Mouse (Mus musculus): Measurements from ENCODE around the gene Cd24a. TPM values are rescaled to one million over a fixed set of nuclear protein-coding genes. Genes with fewer than 3 reads are reported as not detected.

Cd24a gene
- polyA plus RNA-seq, 1 experiment, result 39.5 TPM

GRCm38 (mm10) chr10:43588470-43589177, 10.5 kb downstream of the Cd24a start:
- Histone ChIP-seq H3K4me1 (ENCODE audit: control insufficient read depth, insufficient read depth, low read length) (no peaks in the 10 kb centered on the region), H3K27me3 (ENCODE audit: control insufficient read depth, insufficient read depth, low read length) (no peaks in the 10 kb centered on the region), H3K27ac (ENCODE audit: insufficient read depth, low read length) (no peak overlapping the region), H3K4me3 (replicated peaks; ENCODE audit: insufficient read depth, low read depth, low read length) (no peak overlapping the region)
- DNase-seq, result no peak
- WGBS, result 76% methylated on average over 8 of the region's 8 CpGs
- TF ChIP-seq CTCF (IDR thresholded peaks at IDR 0.05; ENCODE audit: borderline replicate concordance, insufficient read depth, low read depth, low read length), result no peak
- TF ChIP-seq POLR2A (IDR thresholded peaks at IDR 0.05; ENCODE audit: borderline replicate concordance, insufficient read depth, low read length), result no peak

GRCm38 (mm10) chr10:43591477-43591876, 13.4 kb downstream of the Cd24a start:
- no peaks in the 10 kb centered on the region for H3K4me1 ChIP-seq (ENCODE audit: control insufficient read depth, insufficient read depth, low read length)
- TF ChIP-seq CTCF (IDR thresholded peaks at IDR 0.05; ENCODE audit: borderline replicate concordance, insufficient read depth, low read depth, low read length) (no peak), POLR2A (IDR thresholded peaks at IDR 0.05; ENCODE audit: borderline replicate concordance, insufficient read depth, low read length) (no peak)
- no peak overlapping the region for H3K27ac ChIP-seq (ENCODE audit: insufficient read depth, low read length)
- 80% methylated on average over 10 of the region's 10 CpGs for WGBS
- H3K4me3 ChIP-seq (replicated peaks; ENCODE audit: insufficient read depth, low read depth, low read length), result no peak overlapping the region
- H3K27me3 ChIP-seq (ENCODE audit: control insufficient read depth, insufficient read depth, low read length), result no peaks in the 10 kb centered on the region
- no peak for DNase-seq

- TF ChIP-seq CTCF (IDR thresholded peaks at IDR 0.05; ENCODE audit: borderline replicate concordance, insufficient read depth, low read depth, low read length) (no peak), POLR2A (IDR thresholded peaks at IDR 0.05; ENCODE audit: borderline replicate concordance, insufficient read depth, low read length) (no peak)
These were observed 15.1 kb downstream of the Cd24a start for GRCm38 (mm10) chr10:43593182-43593581.

GRCm38 (mm10) chr10:43594187-43594586, 16.1 kb downstream of the Cd24a start:
- WGBS, result 81% methylated on average over 2 of the region's 2 CpGs
- Histone ChIP-seq H3K4me1 (ENCODE audit: control insufficient read depth, insufficient read depth, low read length) (no peaks in the 10 kb centered on the region), H3K4me3 (replicated peaks; ENCODE audit: insufficient read depth, low read depth, low read length) (no peak overlapping the region), H3K27me3 (ENCODE audit: control insufficient read depth, insufficient read depth, low read length) (no peaks in the 10 kb centered on the region), H3K27ac (ENCODE audit: insufficient read depth, low read length) (no peak overlapping the region)
- no peak for DNase-seq
- no peak for TF ChIP-seq POLR2A (IDR thresholded peaks at IDR 0.05; ENCODE audit: borderline replicate concordance, insufficient read depth, low read length)
- no peak for TF ChIP-seq CTCF (IDR thresholded peaks at IDR 0.05; ENCODE audit: borderline replicate concordance, insufficient read depth, low read depth, low read length)

More at GRCm38 (mm10) chr10:43593182-43593581, 15.1 kb downstream of the Cd24a start:
- no peak overlapping the region for H3K4me3 ChIP-seq (replicated peaks; ENCODE audit: insufficient read depth, low read depth, low read length)
- 85% methylated on average over 5 of the region's 5 CpGs for WGBS
- no peak for DNase-seq
- no peak overlapping the region for H3K27ac ChIP-seq (ENCODE audit: insufficient read depth, low read length)
- no peaks in the 10 kb centered on the region for H3K4me1 ChIP-seq (ENCODE audit: control insufficient read depth, insufficient read depth, low read length)
- H3K27me3 ChIP-seq (ENCODE audit: control insufficient read depth, insufficient read depth, low read length), result no peaks in the 10 kb centered on the region

GRCm38 (mm10) chr10:43594894-43595293, 16.8 kb downstream of the Cd24a start:
- no peak overlapping the region for H3K4me3 ChIP-seq (replicated peaks; ENCODE audit: insufficient read depth, low read depth, low read length)
- TF ChIP-seq CTCF (IDR thresholded peaks at IDR 0.05; ENCODE audit: borderline replicate concordance, insufficient read depth, low read depth, low read length), result no peak
- no peak for TF ChIP-seq POLR2A (IDR thresholded peaks at IDR 0.05; ENCODE audit: borderline replicate concordance, insufficient read depth, low read length)
- H3K4me1 ChIP-seq (ENCODE audit: control insufficient read depth, insufficient read depth, low read length), result no peaks in the 10 kb centered on the region
- no peaks in the 10 kb centered on the region for H3K27me3 ChIP-seq (ENCODE audit: control insufficient read depth, insufficient read depth, low read length)
- no peak for DNase-seq
- WGBS, result 71% methylated on average over 3 of the region's 3 CpGs
- no peak overlapping the region for H3K27ac ChIP-seq (ENCODE audit: insufficient read depth, low read length)

GRCm38 (mm10) chr10:43598067-43598726, 20.1 kb downstream of the Cd24a start:
- Histone ChIP-seq H3K27me3 (ENCODE audit: control insufficient read depth, insufficient read depth, low read length) (no peaks in the 10 kb centered on the region), H3K27ac (ENCODE audit: insufficient read depth, low read length) (no peak overlapping the region), H3K4me1 (ENCODE audit: control insufficient read depth, insufficient read depth, low read length) (no peaks in the 10 kb centered on the region), H3K4me3 (replicated peaks; ENCODE audit: insufficient read depth, low read depth, low read length) (no peak overlapping the region)
- TF ChIP-seq CTCF (IDR thresholded peaks at IDR 0.05; ENCODE audit: borderline replicate concordance, insufficient read depth, low read depth, low read length) (no peak), POLR2A (IDR thresholded peaks at IDR 0.05; ENCODE audit: borderline replicate concordance, insufficient read depth, low read length) (no peak)
- DNase-seq, result no peak
- WGBS, result 89% methylated on average over 2 of the region's 2 CpGs

- TF ChIP-seq POLR2A (IDR thresholded peaks at IDR 0.05; ENCODE audit: borderline replicate concordance, insufficient read depth, low read length), result no peak
- TF ChIP-seq CTCF (IDR thresholded peaks at IDR 0.05; ENCODE audit: borderline replicate concordance, insufficient read depth, low read depth, low read length), result no peak
- no peak for DNase-seq
- H3K27ac ChIP-seq (ENCODE audit: insufficient read depth, low read length), result no peak overlapping the region
These were observed 23.0 kb downstream of the Cd24a start for GRCm38 (mm10) chr10:43601039-43601438.

More at GRCm38 (mm10) chr10:43601039-43601438, 23.0 kb downstream of the Cd24a start:
- no peak overlapping the region for H3K4me3 ChIP-seq (replicated peaks; ENCODE audit: insufficient read depth, low read depth, low read length)
- H3K4me1 ChIP-seq (ENCODE audit: control insufficient read depth, insufficient read depth, low read length), result no peaks in the 10 kb centered on the region
- 91% methylated on average over 1 of the region's 1 CpGs for WGBS
- no peaks in the 10 kb centered on the region for H3K27me3 ChIP-seq (ENCODE audit: control insufficient read depth, insufficient read depth, low read length)

Data from cerebellum, adult 2 months (tissue).